Mouse (Mus musculus) heart, embryonic 14.5 days (tissue): Measurements from ENCODE around the gene Agbl4. TPM values are rescaled to one million over a fixed set of nuclear protein-coding genes. Genes with fewer than 3 reads are reported as not detected.

ENCODE experiments used
- ATAC-seq: fragments of 200-750 bp; cut with Nextera tagmentation; 2 replicates; pipeline ENCODE4 v1.8.0; 2017; ENCODE audit warnings: low read depth, moderate TSS enrichment; ENCODE audit not compliant: insufficient number of reproducible peaks, insufficient read depth, low FRiP score
- H3K27ac ChIP-seq, 2 experiments: fragments of 200-500 bp in 1 of 2; fragments of 300-500 bp in 1 of 2; sonication (generic) in 1 of 2; replicated peaks in 1 of 2; 2 replicates each; pipeline ENCODE4 v1.5.1; 2012 to 2014; ENCODE audit warnings: low read depth in 2 of 2, low read length in 2 of 2, control low read depth in 1 of 2, mild to moderate bottlenecking in 1 of 2, mixed read lengths in 1 of 2; ENCODE audit not compliant: control insufficient read depth in 1 of 2, insufficient read depth in 1 of 2
- H3K27me3 ChIP-seq: fragments of 300-500 bp; sonication (generic); 2 replicates; pipeline ENCODE4 v1.6.1; 2014; ENCODE audit warnings: mild to moderate bottlenecking, low read length, control low read depth; ENCODE audit not compliant: control insufficient read depth, insufficient read depth
- H3K36me3 ChIP-seq: fragments of 300-500 bp; sonication (generic); 2 replicates; pipeline ENCODE4 v1.6.1; 2014; ENCODE audit warnings: mild to moderate bottlenecking, control low read depth, low read length, mixed read lengths; ENCODE audit not compliant: control insufficient read depth, insufficient read depth
- H3K4me1 ChIP-seq, 2 experiments: fragments of 200-500 bp in 1 of 2; fragments of 300-500 bp in 1 of 2; sonication (generic) in 1 of 2; 2 replicates each; pipeline ENCODE4 v1.6.1; 2012 to 2014; ENCODE audit warnings: low read length in 2 of 2, control low read depth in 1 of 2, mixed read lengths in 1 of 2; ENCODE audit not compliant: control insufficient read depth in 2 of 2, insufficient read depth in 2 of 2
- H3K4me2 ChIP-seq: fragments of 300-500 bp; sonication (generic); 2 replicates; pipeline ENCODE4 v1.6.1; 2014; ENCODE audit warnings: mild to moderate bottlenecking, low read length
- H3K4me3 ChIP-seq, 2 experiments: fragments of 200-500 bp in 1 of 2; fragments of 300-500 bp in 1 of 2; sonication (generic) in 1 of 2; 2 replicates each; pipeline ENCODE4 v1.5.1; 2012 to 2014; ENCODE audit warnings: low read length in 2 of 2, mild to moderate bottlenecking in 2 of 2, control low read depth in 1 of 2, low read depth in 1 of 2, moderate library complexity in 1 of 2; ENCODE audit not compliant: control insufficient read depth in 1 of 2, insufficient read depth in 1 of 2
- H3K9ac ChIP-seq: fragments of 300-500 bp; sonication (generic); 2 replicates; pipeline ENCODE4 v1.6.1; 2014; ENCODE audit warnings: mild to moderate bottlenecking, low read length
- H3K9me3 ChIP-seq: fragments of 300-500 bp; sonication (generic); 2 replicates; pipeline ENCODE4 v1.6.1; 2016; ENCODE audit warnings: low read length, control low read depth; ENCODE audit not compliant: control insufficient read depth
- WGBS: fragments of 180-500 bp; shearing (Covaris S2); extraction: QIAGEN DNeasy Blood & Tissue Kit; methylation state at CpG from one replicate; pipeline ENCODE4 v1.1.7; 2014; 5-methylcytosine and 5-hydroxymethylcytosine counted together
- polyA plus RNA-seq: library from polyadenylated mRNA; unstranded; fragments of >200 nt; fragmentation: Nextera tagmentation; extraction: Ambion mirVana; gene quantifications from 2 replicates; pipeline ENCODE4 v1.2.1, GENCODE M21; 2014

The Agbl4 gene
- polyA plus RNA-seq, 1 experiment from 2014 or later, result 1.1 TPM

DNA sequence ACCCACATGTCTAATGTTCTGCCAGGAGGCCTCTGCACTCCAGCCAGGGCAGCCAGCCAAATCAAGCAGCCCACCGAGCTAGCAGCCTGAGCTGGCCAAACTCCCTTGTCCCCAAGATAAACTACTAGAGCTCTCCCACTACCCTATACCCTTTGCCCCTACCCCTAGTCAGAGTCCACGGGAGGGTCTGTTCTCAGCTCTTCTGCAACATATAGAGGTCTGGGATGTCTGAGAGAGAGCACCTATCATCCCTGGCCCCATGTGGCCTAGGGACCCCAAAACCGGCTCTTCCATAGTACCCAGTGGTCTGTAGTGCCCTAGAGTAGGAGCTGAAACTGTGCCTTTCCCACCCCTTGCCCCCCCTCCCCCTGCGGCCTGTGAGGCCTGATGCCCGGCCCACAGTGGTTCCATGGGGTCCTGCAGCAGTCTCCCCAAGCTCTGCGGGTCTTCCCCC lies 677.3 kb downstream of the Agbl4 start:
- H3K27me3 ChIP-seq, result no peaks in the 10 kb centered on the region
- no peaks in the 10 kb centered on the region for H3K36me3 ChIP-seq
- no peak overlapping the region for H3K4me2 ChIP-seq
- no peak overlapping the region for H3K27ac ChIP-seq
- H3K9ac ChIP-seq, result no peak overlapping the region
- no peaks in the 10 kb centered on the region for H3K4me1 ChIP-seq
- WGBS, result 64% methylated on average over 6 of the region's 6 CpGs
- no peak for ATAC-seq
- H3K9me3 ChIP-seq, result no peaks in the 10 kb centered on the region
- no peak overlapping the region for H3K4me3 ChIP-seq

DNA sequence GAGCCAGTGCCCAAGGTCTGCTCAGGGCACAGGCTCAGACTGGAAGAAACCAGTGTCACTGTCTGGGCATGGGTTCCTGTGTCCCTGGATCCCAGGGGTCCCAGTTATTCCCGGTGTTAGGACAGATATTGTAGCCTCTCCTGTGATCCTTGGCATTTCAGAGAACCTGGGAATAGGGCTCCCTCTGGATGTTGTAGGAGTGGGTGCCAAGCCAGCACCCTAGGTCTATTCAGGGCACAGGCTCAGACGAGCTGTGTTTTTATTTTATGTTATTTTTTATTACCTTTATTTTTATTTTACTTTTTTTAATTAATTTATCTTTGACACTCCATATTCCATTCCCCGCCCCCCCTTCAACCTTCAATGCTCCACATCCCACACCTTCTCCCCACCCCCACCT lies 680.3 kb downstream of the Agbl4 start:
- WGBS, result 81% methylated on average over 3 of the region's 3 CpGs
- no peak overlapping the region for H3K27ac ChIP-seq

GRCm38 (mm10) chr4:111085330-111085729 lies 687.9 kb downstream of the Agbl4 start:
- 86% methylated on average over 1 of the region's 1 CpGs for WGBS
- no peaks in the 10 kb centered on the region for H3K27me3 ChIP-seq
- no peaks in the 10 kb centered on the region for H3K4me1 ChIP-seq
- no peaks in the 10 kb centered on the region for H3K36me3 ChIP-seq
- ATAC-seq, result no peak
- no peak overlapping the region for H3K27ac ChIP-seq
- no peak overlapping the region for H3K4me3 ChIP-seq
- no peaks in the 10 kb centered on the region for H3K9me3 ChIP-seq
- no peak overlapping the region for H3K9ac ChIP-seq
- H3K4me2 ChIP-seq, result no peak overlapping the region

More for the DNA sequence above, 680.3 kb downstream of the Agbl4 start:
- no peak overlapping the region for H3K4me3 ChIP-seq
- H3K9ac ChIP-seq, result no peak overlapping the region
- no peaks in the 10 kb centered on the region for H3K4me1 ChIP-seq
- no peak for ATAC-seq
- no peak overlapping the region for H3K4me2 ChIP-seq
- no peaks in the 10 kb centered on the region for H3K27me3 ChIP-seq
- no peaks in the 10 kb centered on the region for H3K9me3 ChIP-seq
- H3K36me3 ChIP-seq, result no peaks in the 10 kb centered on the region

GRCm38 (mm10) chr4:111136217-111137147 lies 739.0 kb downstream of the Agbl4 start:
- Histone ChIP-seq H3K4me3 (no peak overlapping the region), H3K36me3 (no peaks in the 10 kb centered on the region), H3K4me1 (no peaks in the 10 kb centered on the region), H3K27me3 (no peaks in the 10 kb centered on the region), H3K27ac (no peak overlapping the region), H3K9me3 (no peaks in the 10 kb centered on the region), H3K4me2 (no peak overlapping the region), H3K9ac (no peak overlapping the region)
- no peak for ATAC-seq
- 51% methylated on average over 3 of the region's 3 CpGs for WGBS

- no peaks in the 10 kb centered on the region for H3K4me1 ChIP-seq
- 67% methylated on average over 1 of the region's 1 CpGs for WGBS
- no peaks in the 10 kb centered on the region for H3K36me3 ChIP-seq
- H3K27me3 ChIP-seq, result no peaks in the 10 kb centered on the region
- H3K9me3 ChIP-seq, result no peaks in the 10 kb centered on the region
- no peak overlapping the region for H3K4me2 ChIP-seq
- no peak overlapping the region for H3K27ac ChIP-seq
- no peak overlapping the region for H3K9ac ChIP-seq
- H3K4me3 ChIP-seq, result no peak overlapping the region
- ATAC-seq, result no peak
Observed at GRCm38 (mm10) chr4:111147748-111148147, 750.3 kb downstream of the Agbl4 start.

GRCm38 (mm10) chr4:111155859-111156258 lies 758.4 kb downstream of the Agbl4 start:
- Histone ChIP-seq H3K36me3 (no peaks in the 10 kb centered on the region), H3K27me3 (no peaks in the 10 kb centered on the region), H3K4me1 (no peaks in the 10 kb centered on the region), H3K9ac (no peak overlapping the region), H3K4me2 (no peak overlapping the region), H3K27ac (no peak overlapping the region), H3K9me3 (no peaks in the 10 kb centered on the region), H3K4me3 (no peak overlapping the region)
- WGBS, result 85% methylated on average over 1 of the region's 1 CpGs
- ATAC-seq, result no peak

- Histone ChIP-seq H3K4me3 (no peak overlapping the region), H3K4me2 (no peak overlapping the region), H3K36me3 (no peaks in the 10 kb centered on the region), H3K27ac (no peak overlapping the region), H3K4me1 (no peaks in the 10 kb centered on the region), H3K27me3 (no peaks in the 10 kb centered on the region), H3K9ac (no peak overlapping the region), H3K9me3 (no peaks in the 10 kb centered on the region)
- ATAC-seq, result no peak
- 61% methylated on average over 2 of the region's 2 CpGs for WGBS
Observed at GRCm38 (mm10) chr4:111181478-111181877, 784.0 kb downstream of the Agbl4 start.
